Mouse (Mus musculus): Measurements from ENCODE around the gene Socs2. TPM values are rescaled to one million over a fixed set of nuclear protein-coding genes. Genes with fewer than 3 reads are reported as not detected.

Socs2 gene
- total and polyA plus RNA-seq, 3 experiments: 16.5 to 24.9 TPM; not detected in 1

- Histone ChIP-seq H3K4me3 (ENCODE audit: control insufficient read depth in 1 of 2, insufficient read depth in 1 of 2, low read depth in 2 of 2, low read length in 2 of 2) (no peak overlapping the region), H3K27me3 (ENCODE audit: control insufficient read depth in 1 of 2, insufficient read depth in 2 of 2, low read length in 2 of 2) (0 out of 4 replicates have a peak, but pooled peaks cover 2% of the 10 kb centered on the region in 2 experiments), H3K9me3 (replicated peaks; ENCODE audit: insufficient read depth, low read length) (no peaks in the 10 kb centered on the region), H3K79me2 (ENCODE audit: control insufficient read depth, insufficient read depth, low read length, poor library complexity) (no peaks in the 10 kb centered on the region), H3K36me3 (ENCODE audit: control insufficient read depth in 1 of 2, insufficient read depth in 2 of 2, low read length in 2 of 2) (no peaks in the 10 kb centered on the region), H3K9ac (ENCODE audit: control insufficient read depth, low read depth, low read length, poor library complexity, severe bottlenecking) (no peak overlapping the region), H3K27ac (ENCODE audit: control insufficient read depth, low read depth, low read length) (no peak overlapping the region), H3K4me1 (ENCODE audit: control insufficient read depth in 1 of 2, insufficient read depth in 2 of 2, low read length in 2 of 2) (no peaks in the 10 kb centered on the region)
- no peak for TF ChIP-seq KAT2A (conservative IDR thresholded peaks at IDR 0.05; ENCODE audit: low read depth, low read length)
- TF ChIP-seq CTCF (IDR thresholded peaks at IDR 0.05 in 2 of 3, conservative IDR thresholded peaks at IDR 0.05 in 1 of 3; ENCODE audit: control insufficient read depth in 1 of 3, insufficient read depth in 1 of 3, low read depth in 2 of 3, low read length in 3 of 3, poor library complexity in 1 of 3, severe bottlenecking in 1 of 3): no peak
- no peak for DNase-seq (ENCODE audit: low read depth, low spot score)
Measured at GRCm38 (mm10) chr10:95355678-95356268, 61.2 kb downstream of the Socs2 start.

GRCm38 (mm10) chr10:95354673-95355072 lies 62.3 kb downstream of the Socs2 start:
- Histone ChIP-seq H3K27ac (ENCODE audit: control insufficient read depth, low read depth, low read length) (no peak overlapping the region), H3K9ac (ENCODE audit: control insufficient read depth, low read depth, low read length, poor library complexity, severe bottlenecking) (no peak overlapping the region), H3K79me2 (ENCODE audit: control insufficient read depth, insufficient read depth, low read length, poor library complexity) (no peaks in the 10 kb centered on the region), H3K36me3 (ENCODE audit: control insufficient read depth in 1 of 2, insufficient read depth in 2 of 2, low read length in 2 of 2) (no peaks in the 10 kb centered on the region), H3K9me3 (replicated peaks; ENCODE audit: insufficient read depth, low read length) (no peaks in the 10 kb centered on the region), H3K4me3 (ENCODE audit: control insufficient read depth in 1 of 2, insufficient read depth in 1 of 2, low read depth in 2 of 2, low read length in 2 of 2) (no peak overlapping the region), H3K4me1 (ENCODE audit: control insufficient read depth in 1 of 2, insufficient read depth in 2 of 2, low read length in 2 of 2) (no peaks in the 10 kb centered on the region), H3K27me3 (ENCODE audit: control insufficient read depth in 1 of 2, insufficient read depth in 2 of 2, low read length in 2 of 2) (0 out of 4 replicates have a peak, but pooled peaks cover 0 to 2% of the 10 kb centered on the region in 2 experiments)
- DNase-seq (ENCODE audit: low read depth, low spot score): no peak
- TF ChIP-seq HCFC1 (IDR thresholded peaks at IDR 0.05; ENCODE audit: low read depth, low read length) (no peak), ZC3H11A (IDR thresholded peaks at IDR 0.05; ENCODE audit: low read depth, low read length) (no peak), SIN3A (IDR thresholded peaks at IDR 0.05; ENCODE audit: low read length) (no peak), POLR2A (IDR thresholded peaks at IDR 0.05; ENCODE audit: control insufficient read depth in 1 of 2, insufficient read depth in 1 of 2, low read depth in 1 of 2, low read length in 2 of 2, poor library complexity in 1 of 2) (no peak), MAFK (IDR thresholded peaks at IDR 0.05; ENCODE audit: borderline replicate concordance, low read depth, low read length) (no peak), CTCF (IDR thresholded peaks at IDR 0.05 in 2 of 3, conservative IDR thresholded peaks at IDR 0.05 in 1 of 3; ENCODE audit: control insufficient read depth in 1 of 3, insufficient read depth in 1 of 3, low read depth in 2 of 3, low read length in 3 of 3, poor library complexity in 1 of 3, severe bottlenecking in 1 of 3) (no peak), MYB (IDR thresholded peaks at IDR 0.05; ENCODE audit: low read depth, low read length) (no peak)

GRCm38 (mm10) chr10:95354047-95354446 lies 62.9 kb downstream of the Socs2 start:
- no peak overlapping the region for H3K27ac ChIP-seq (ENCODE audit: control insufficient read depth, low read depth, low read length)
- peaks cover 0 to 2% of the 10 kb centered on the region in 2 experiments; a peak in 1 of 4 replicates for H3K27me3 ChIP-seq (ENCODE audit: control insufficient read depth in 1 of 2, insufficient read depth in 2 of 2, low read length in 2 of 2)
- H3K9ac ChIP-seq (ENCODE audit: control insufficient read depth, low read depth, low read length, poor library complexity, severe bottlenecking): no peak overlapping the region
- no peak overlapping the region for H3K4me3 ChIP-seq (ENCODE audit: control insufficient read depth in 1 of 2, insufficient read depth in 1 of 2, low read depth in 2 of 2, low read length in 2 of 2)
- no peaks in the 10 kb centered on the region for H3K36me3 ChIP-seq (ENCODE audit: control insufficient read depth in 1 of 2, insufficient read depth in 2 of 2, low read length in 2 of 2)
- TF ChIP-seq UBTF (IDR thresholded peaks at IDR 0.05; ENCODE audit: borderline replicate concordance, insufficient read depth, low read depth, low read length) (no peak), ZKSCAN1 (IDR thresholded peaks at IDR 0.05; ENCODE audit: low read depth, low read length) (no peak), RAD21 (IDR thresholded peaks at IDR 0.05; ENCODE audit: low read depth, low read length) (no peak), E2F4 (IDR thresholded peaks at IDR 0.05; ENCODE audit: borderline replicate concordance, low read depth, low read length) (no peak), NRF1 (IDR thresholded peaks at IDR 0.05; ENCODE audit: insufficient read depth, low read depth, low read length, poor library complexity, severe bottlenecking) (no peak), MYB (IDR thresholded peaks at IDR 0.05; ENCODE audit: low read depth, low read length) (no peak), TCF12 (IDR thresholded peaks at IDR 0.05; ENCODE audit: low read depth, low read length) (no peak), SIN3A (IDR thresholded peaks at IDR 0.05; ENCODE audit: low read length) (no peak), POLR2A (IDR thresholded peaks at IDR 0.05; ENCODE audit: control insufficient read depth in 1 of 2, insufficient read depth in 1 of 2, low read depth in 1 of 2, low read length in 2 of 2, poor library complexity in 1 of 2) (no peak), POLR2AphosphoS5 (IDR thresholded peaks at IDR 0.05; ENCODE audit: borderline replicate concordance, low read depth, low read length) (no peak), EP300 (IDR thresholded peaks at IDR 0.05; ENCODE audit: low read depth in 1 of 2, low read length in 2 of 2) (no peak), MAX (IDR thresholded peaks at IDR 0.05; ENCODE audit: low read length) (no peak), MAZ (IDR thresholded peaks at IDR 0.05; ENCODE audit: low read depth, low read length) (no peak), RCOR1 (IDR thresholded peaks at IDR 0.05; ENCODE audit: low read depth, low read length) (no peak), JUND (IDR thresholded peaks at IDR 0.05; ENCODE audit: low read depth, low read length) (no peak), ETS1 (IDR thresholded peaks at IDR 0.05; ENCODE audit: low read depth, low read length) (no peak), MXI1 (IDR thresholded peaks at IDR 0.05; ENCODE audit: low read depth, low read length) (no peak)
- DNase-seq (ENCODE audit: low read depth, low spot score): no peak
- H3K9me3 ChIP-seq (replicated peaks; ENCODE audit: insufficient read depth, low read length): no peaks in the 10 kb centered on the region
- H3K4me1 ChIP-seq (ENCODE audit: control insufficient read depth in 1 of 2, insufficient read depth in 2 of 2, low read length in 2 of 2): no peaks in the 10 kb centered on the region
- no peaks in the 10 kb centered on the region for H3K79me2 ChIP-seq (ENCODE audit: control insufficient read depth, insufficient read depth, low read length, poor library complexity)

Measured in MEL (cell line).